Mouse (Mus musculus): ENCODE measurements around the gene Gm4969. TPM values are rescaled to one million over a fixed set of nuclear protein-coding genes. Genes with fewer than 3 reads are reported as not detected.

Gm4969 gene
- 7.5 and 8.2 TPM in 2 replicates for polyA plus RNA-seq (2015; fragmentation: Nextera tagmentation; extraction: Ambion mirVana)

GRCm38 (mm10) chr7:19118028-19118771 is at the start of gene Gm4969:
Gene Gm4969 (minus strand): TSS chr7:19118368.
- 18% methylated on average over 64 of the region's 64 CpGs for WGBS
- ATAC-seq (ENCODE audit: low FRiP score) = peak; percentile 79

GRCm38 (mm10) chr7:19166990-19167389 is 48.8 kb upstream of the Gm4969 start:
- H3K27me3 ChIP-seq (replicated peaks) = peaks cover 32% of the 10 kb centered on the region
- H3K4me2 ChIP-seq = no peak overlapping the region
- 92% methylated on average over 3 of the region's 3 CpGs for WGBS
- H3K4me3 ChIP-seq (replicated peaks) = no peak overlapping the region
- no peaks in the 10 kb centered on the region for H3K36me3 ChIP-seq
- no peak overlapping the region for H3K27ac ChIP-seq (replicated peaks)
- no peak for ATAC-seq (ENCODE audit: low FRiP score)
- H3K9me3 ChIP-seq (replicated peaks) = no peaks in the 10 kb centered on the region
- H3K4me1 ChIP-seq = peaks cover 22% of the 10 kb centered on the region
- no peak overlapping the region for H3K9ac ChIP-seq (replicated peaks)

More at GRCm38 (mm10) chr7:19118028-19118771, at the start of gene Gm4969:
- H3K9me3 ChIP-seq (replicated peaks) = no peaks in the 10 kb centered on the region
- H3K4me2 ChIP-seq = peak within 1 kb of the TSS; percentile 83
- H3K4me1 ChIP-seq = peaks cover 34% of the 10 kb centered on the region
- peak within 1 kb of the TSS; percentile 44 for H3K9ac ChIP-seq (replicated peaks)
- H3K36me3 ChIP-seq = no peaks in the 10 kb centered on the region
- no peaks in the 10 kb centered on the region for H3K27me3 ChIP-seq (replicated peaks)
- peak within 1 kb of the TSS; percentile 63 for H3K27ac ChIP-seq (replicated peaks)
- peak within 1 kb of the TSS; percentile 59 for H3K4me3 ChIP-seq (replicated peaks)

GRCm38 (mm10) chr7:19165656-19166423 is 47.7 kb upstream of the Gm4969 start, which contains the start of gene Gipr:
Gene Gipr (minus strand): TSS chr7:19166127.
- Histone ChIP-seq H3K36me3 (no peaks in the 10 kb centered on the region), H3K9ac (replicated peaks) (0 out of 2 replicates have a peak within 1 kb of the TSS, but pooled peaks have one; percentile 23), H3K4me3 (replicated peaks) (no peak within 1 kb of the TSS), H3K9me3 (replicated peaks) (no peaks in the 10 kb centered on the region), H3K4me2 (peak within 1 kb of the TSS; percentile 32), H3K27me3 (replicated peaks) (peaks cover 37% of the 10 kb centered on the region), H3K4me1 (peaks cover 17% of the 10 kb centered on the region), H3K27ac (replicated peaks) (no peak within 1 kb of the TSS)
- 8% methylated on average over 14 of the region's 14 CpGs for whole genome bisulfite sequencing
- no peak for ATAC-seq (ENCODE audit: low FRiP score)

- no peaks in the 10 kb centered on the region for H3K36me3 ChIP-seq
- no peak overlapping the region for H3K27ac ChIP-seq (replicated peaks)
- H3K4me2 ChIP-seq = peak overlapping the region; percentile 32
- H3K27me3 ChIP-seq (replicated peaks) = peaks cover 41% of the 10 kb centered on the region
- H3K9me3 ChIP-seq (replicated peaks) = no peaks in the 10 kb centered on the region
- no peak overlapping the region for H3K4me3 ChIP-seq (replicated peaks)
- ATAC-seq (ENCODE audit: low FRiP score) = no peak
- 2% methylated on average over 13 of the region's 13 CpGs for WGBS
- H3K4me1 ChIP-seq = peaks cover 24% of the 10 kb centered on the region
- H3K9ac ChIP-seq (replicated peaks) = no peak overlapping the region
Measured at GRCm38 (mm10) chr7:19164978-19165377, 46.8 kb upstream of the Gm4969 start.

GRCm38 (mm10) chr7:19164189-19164588 is 46.0 kb upstream of the Gm4969 start:
- no peak for ATAC-seq (ENCODE audit: low FRiP score)
- peak overlapping the region; percentile 32 for H3K4me2 ChIP-seq
- WGBS = 2% methylated on average over 6 of the region's 6 CpGs
- H3K9ac ChIP-seq (replicated peaks) = no peak overlapping the region
- no peak overlapping the region for H3K4me3 ChIP-seq (replicated peaks)
- peaks cover 32% of the 10 kb centered on the region for H3K4me1 ChIP-seq
- H3K27ac ChIP-seq (replicated peaks) = no peak overlapping the region
- no peaks in the 10 kb centered on the region for H3K36me3 ChIP-seq
- H3K9me3 ChIP-seq (replicated peaks) = no peaks in the 10 kb centered on the region
- peaks cover 48% of the 10 kb centered on the region for H3K27me3 ChIP-seq (replicated peaks)

GRCm38 (mm10) chr7:19163752-19164151 is 45.6 kb upstream of the Gm4969 start:
- H3K27ac ChIP-seq (replicated peaks) = no peak overlapping the region
- no peaks in the 10 kb centered on the region for H3K9me3 ChIP-seq (replicated peaks)
- peaks cover 33% of the 10 kb centered on the region for H3K4me1 ChIP-seq
- 26% methylated on average over 12 of the region's 12 CpGs for WGBS
- H3K9ac ChIP-seq (replicated peaks) = no peak overlapping the region
- ATAC-seq (ENCODE audit: low FRiP score) = no peak
- H3K4me3 ChIP-seq (replicated peaks) = no peak overlapping the region
- no peaks in the 10 kb centered on the region for H3K36me3 ChIP-seq
- H3K4me2 ChIP-seq = peak overlapping the region; percentile 32; the same call in 1 of the 2 replicates
- H3K27me3 ChIP-seq (replicated peaks) = peaks cover 48% of the 10 kb centered on the region

GRCm38 (mm10) chr7:19162928-19163327 is 44.8 kb upstream of the Gm4969 start:
- no peak overlapping the region for H3K27ac ChIP-seq (replicated peaks)

GRCm38 (mm10) chr7:19160115-19160514 is 41.9 kb upstream of the Gm4969 start:
- peak; percentile 65 for ATAC-seq (ENCODE audit: low FRiP score)
- Histone ChIP-seq H3K27ac (replicated peaks) (no peak overlapping the region), H3K9me3 (replicated peaks) (no peaks in the 10 kb centered on the region), H3K27me3 (replicated peaks) (peaks cover 43% of the 10 kb centered on the region), H3K36me3 (0 out of 2 replicates have a peak, but pooled peaks cover 4% of the 10 kb centered on the region), H3K9ac (replicated peaks) (peak overlapping the region; percentile 51), H3K4me2 (peak overlapping the region; percentile 75), H3K4me3 (replicated peaks) (peak overlapping the region; percentile 42), H3K4me1 (peaks cover 39% of the 10 kb centered on the region)
- WGBS = 2% methylated on average over 20 of the region's 20 CpGs

More at GRCm38 (mm10) chr7:19162928-19163327, 44.8 kb upstream of the Gm4969 start:
- no peak overlapping the region for H3K4me3 ChIP-seq (replicated peaks)
- no peak overlapping the region for H3K9ac ChIP-seq (replicated peaks)
- no peaks in the 10 kb centered on the region for H3K9me3 ChIP-seq (replicated peaks)
- peaks cover 33% of the 10 kb centered on the region for H3K4me1 ChIP-seq
- 88% methylated on average over 7 of the region's 7 CpGs for WGBS
- ATAC-seq (ENCODE audit: low FRiP score) = no peak
- H3K36me3 ChIP-seq = no peaks in the 10 kb centered on the region
- peaks cover 48% of the 10 kb centered on the region for H3K27me3 ChIP-seq (replicated peaks)
- no peak overlapping the region for H3K4me2 ChIP-seq

- Histone ChIP-seq H3K36me3 (peaks cover 10% of the 10 kb centered on the region; the same call in 1 of the 2 replicates), H3K4me2 (peak overlapping the region; percentile 75), H3K4me1 (peaks cover 33% of the 10 kb centered on the region), H3K4me3 (replicated peaks) (peak overlapping the region; percentile 42; the same call in 1 of the 2 replicates), H3K9me3 (replicated peaks) (no peaks in the 10 kb centered on the region), H3K27ac (replicated peaks) (no peak overlapping the region), H3K27me3 (replicated peaks) (peaks cover 36% of the 10 kb centered on the region), H3K9ac (replicated peaks) (no peak overlapping the region)
- 16% methylated on average over 18 of the region's 18 CpGs for WGBS
- no peak for ATAC-seq (ENCODE audit: low FRiP score)
Measured at GRCm38 (mm10) chr7:19159411-19159810, 41.2 kb upstream of the Gm4969 start.

GRCm38 (mm10) chr7:19158601-19159000 is 40.4 kb upstream of the Gm4969 start:
- no peak for ATAC-seq (ENCODE audit: low FRiP score)
- H3K27me3 ChIP-seq (replicated peaks) = peaks cover 28% of the 10 kb centered on the region
- H3K27ac ChIP-seq (replicated peaks) = no peak overlapping the region
- H3K4me3 ChIP-seq (replicated peaks) = no peak overlapping the region
- peaks cover 18% of the 10 kb centered on the region for H3K36me3 ChIP-seq
- 69% methylated on average over 11 of the region's 11 CpGs for WGBS
- H3K9ac ChIP-seq (replicated peaks) = no peak overlapping the region
- H3K4me1 ChIP-seq = peaks cover 30% of the 10 kb centered on the region
- H3K4me2 ChIP-seq = no peak overlapping the region
- no peaks in the 10 kb centered on the region for H3K9me3 ChIP-seq (replicated peaks)

- peaks cover 30% of the 10 kb centered on the region for H3K4me1 ChIP-seq
- no peaks in the 10 kb centered on the region for H3K9me3 ChIP-seq (replicated peaks)
- H3K4me2 ChIP-seq = peak overlapping the region; percentile 43
- peaks cover 30% of the 10 kb centered on the region for H3K36me3 ChIP-seq
- H3K27me3 ChIP-seq (replicated peaks) = peaks cover 17% of the 10 kb centered on the region
- ATAC-seq (ENCODE audit: low FRiP score) = peak; percentile 68
- peak overlapping the region; percentile 68 for H3K27ac ChIP-seq (replicated peaks)
- H3K4me3 ChIP-seq (replicated peaks) = peak overlapping the region; percentile 4
- H3K9ac ChIP-seq (replicated peaks) = 0 out of 2 replicates have a peak overlapping the region, but pooled peaks have one; percentile 8
- WGBS = 5% methylated on average over 30 of the region's 30 CpGs
Measured at GRCm38 (mm10) chr7:19157160-19157800, 39.1 kb upstream of the Gm4969 start.

All from neural tube, embryonic 15.5 days (tissue).